Mouse (Mus musculus) stomach, embryonic 16.5 days (tissue): Measurements from ENCODE around the gene Ppp1cc. TPM values are rescaled to one million over a fixed set of nuclear protein-coding genes. Genes with fewer than 3 reads are reported as not detected.

Experiments used
- ATAC-seq: fragments of 200-750 bp; cut with Nextera tagmentation; 2 replicates; pipeline ENCODE4 v1.8.0; 2017; ENCODE audit warnings: moderate number of reproducible peaks, moderate TSS enrichment; ENCODE audit not compliant: insufficient read depth, low FRiP score
- H3K27ac ChIP-seq: fragments of 300-500 bp; sonication (generic); 2 replicates; pipeline ENCODE4 v1.5.1; 2014; ENCODE audit warnings: low read length
- H3K27me3 ChIP-seq: fragments of 300-500 bp; sonication (generic); 2 replicates; pipeline ENCODE4 v1.6.1; 2014; ENCODE audit warnings: low read length, control low read depth, mixed read lengths; ENCODE audit not compliant: control insufficient read depth, insufficient read depth
- H3K36me3 ChIP-seq: fragments of 300-500 bp; sonication (generic); 2 replicates; pipeline ENCODE4 v1.6.1; 2014; ENCODE audit warnings: low read length; ENCODE audit not compliant: control insufficient read depth, insufficient read depth
- H3K4me1 ChIP-seq: fragments of 300-500 bp; sonication (generic); 2 replicates; pipeline ENCODE4 v1.6.1; 2014; ENCODE audit warnings: low read length, control low read depth, mixed read lengths; ENCODE audit not compliant: control insufficient read depth, insufficient read depth
- H3K4me2 ChIP-seq: fragments of 300-500 bp; sonication (generic); 2 replicates; pipeline ENCODE4 v1.6.1; 2014; ENCODE audit warnings: low read depth, low read length, mixed read lengths
- H3K4me3 ChIP-seq: fragments of 300-500 bp; sonication (generic); replicated peaks from 2 replicates; pipeline ENCODE4 v1.5.1; 2014; ENCODE audit warnings: mild to moderate bottlenecking, low read length
- H3K9ac ChIP-seq: fragments of 300-500 bp; sonication (generic); 2 replicates; pipeline ENCODE4 v1.6.1; 2014; ENCODE audit warnings: low read length
- H3K9me3 ChIP-seq: fragments of 300-500 bp; sonication (generic); replicated peaks from 2 replicates; pipeline ENCODE4 v1.6.1; 2016; ENCODE audit warnings: low read length, control low read depth; ENCODE audit not compliant: control insufficient read depth
- WGBS: fragments of 180-500 bp; shearing (Covaris S2); extraction: QIAGEN DNeasy Blood & Tissue Kit; methylation state at CpG from one replicate; pipeline ENCODE4 v1.1.7; 2014; 5-methylcytosine and 5-hydroxymethylcytosine counted together
- polyA plus RNA-seq: library from polyadenylated mRNA; unstranded; fragments of >200 nt; fragmentation: Nextera tagmentation; extraction: Ambion mirVana; gene quantifications from 2 replicates; pipeline ENCODE4 v1.2.1, GENCODE M21; 2015

Gene Ppp1cc
- polyA plus RNA-seq, 1 experiment from 2014 or later = 171 TPM

- no peaks in the 10 kb centered on the region for H3K36me3 ChIP-seq
- WGBS = 72% methylated on average over 8 of the region's 8 CpGs
- no peaks in the 10 kb centered on the region for H3K27me3 ChIP-seq
- no peaks in the 10 kb centered on the region for H3K9me3 ChIP-seq
- H3K4me1 ChIP-seq = no peaks in the 10 kb centered on the region
- no peak overlapping the region for H3K9ac ChIP-seq
- H3K4me3 ChIP-seq = no peak overlapping the region
- H3K4me2 ChIP-seq = no peak overlapping the region
- no peak for ATAC-seq
- H3K27ac ChIP-seq = no peak overlapping the region
Measured at GRCm38 (mm10) chr5:122125211-122125760, 32.8 kb upstream of the Ppp1cc start.

GRCm38 (mm10) chr5:122129068-122129655 is 28.9 kb upstream of the Ppp1cc start:
- peaks cover 7% of the 10 kb centered on the region; the same call in 1 of the 2 replicates for H3K4me1 ChIP-seq
- 0 out of 2 replicates have a peak overlapping the region, but pooled peaks have one; percentile 27 for H3K4me2 ChIP-seq
- no peaks in the 10 kb centered on the region for H3K36me3 ChIP-seq
- no peaks in the 10 kb centered on the region for H3K27me3 ChIP-seq
- no peaks in the 10 kb centered on the region for H3K9me3 ChIP-seq
- H3K27ac ChIP-seq = no peak overlapping the region
- ATAC-seq = peak; percentile 33; the same call in 1 of the 2 replicates
- no peak overlapping the region for H3K4me3 ChIP-seq
- H3K9ac ChIP-seq = peak overlapping the region; percentile 46; the same call in 1 of the 2 replicates
- 28% methylated on average over 16 of the region's 16 CpGs for WGBS

GRCm38 (mm10) chr5:122130341-122130998 is 27.6 kb upstream of the Ppp1cc start:
- no peaks in the 10 kb centered on the region for H3K36me3 ChIP-seq
- no peak overlapping the region for H3K4me3 ChIP-seq
- H3K9me3 ChIP-seq = no peaks in the 10 kb centered on the region
- H3K27me3 ChIP-seq = no peaks in the 10 kb centered on the region
- H3K27ac ChIP-seq = no peak overlapping the region
- ATAC-seq = no peak
- no peak overlapping the region for H3K4me2 ChIP-seq
- H3K9ac ChIP-seq = no peak overlapping the region
- WGBS = 83% methylated on average over 11 of the region's 11 CpGs
- peaks cover 7% of the 10 kb centered on the region; the same call in 1 of the 2 replicates for H3K4me1 ChIP-seq

- peak overlapping the region; percentile 46 for H3K4me3 ChIP-seq
- H3K36me3 ChIP-seq = no peaks in the 10 kb centered on the region
- peak overlapping the region; percentile 83 for H3K4me2 ChIP-seq
- peak overlapping the region; percentile 48; the same call in 1 of the 2 replicates for H3K27ac ChIP-seq
- no peaks in the 10 kb centered on the region for H3K27me3 ChIP-seq
- peak overlapping the region; percentile 65 for H3K9ac ChIP-seq
- peak; percentile 56; the same call in 1 of the 2 replicates for ATAC-seq
- 9% methylated on average over 34 of the region's 34 CpGs for WGBS
- H3K4me1 ChIP-seq = peaks cover 7% of the 10 kb centered on the region; the same call in 1 of the 2 replicates
- no peaks in the 10 kb centered on the region for H3K9me3 ChIP-seq
Measured at GRCm38 (mm10) chr5:122131076-122132051, 26.7 kb upstream of the Ppp1cc start.

GRCm38 (mm10) chr5:122132167-122133049 is 25.7 kb upstream of the Ppp1cc start:
- Histone ChIP-seq H3K36me3 (no peaks in the 10 kb centered on the region), H3K27me3 (no peaks in the 10 kb centered on the region), H3K9me3 (no peaks in the 10 kb centered on the region), H3K4me3 (peak overlapping the region; percentile 46), H3K27ac (no peak overlapping the region), H3K4me2 (peak overlapping the region; percentile 83), H3K9ac (peak overlapping the region; percentile 65), H3K4me1 (peaks cover 7% of the 10 kb centered on the region; the same call in 1 of the 2 replicates)
- 19% methylated on average over 26 of the region's 26 CpGs for WGBS
- no peak for ATAC-seq

GRCm38 (mm10) chr5:122133050-122133389 is 25.1 kb upstream of the Ppp1cc start:
- ATAC-seq = no peak
- 83% methylated on average over 9 of the region's 9 CpGs for WGBS
- Histone ChIP-seq H3K4me2 (no peak overlapping the region), H3K27me3 (no peaks in the 10 kb centered on the region), H3K4me3 (no peak overlapping the region), H3K27ac (no peak overlapping the region), H3K4me1 (peaks cover 7% of the 10 kb centered on the region; the same call in 1 of the 2 replicates), H3K9me3 (no peaks in the 10 kb centered on the region), H3K36me3 (no peaks in the 10 kb centered on the region), H3K9ac (no peak overlapping the region)

GRCm38 (mm10) chr5:122134395-122135289 is 23.4 kb upstream of the Ppp1cc start:
- no peak overlapping the region for H3K27ac ChIP-seq
- no peak for ATAC-seq
- H3K9me3 ChIP-seq = no peaks in the 10 kb centered on the region
- 89% methylated on average over 14 of the region's 14 CpGs for WGBS
- H3K4me3 ChIP-seq = no peak overlapping the region
- H3K27me3 ChIP-seq = no peaks in the 10 kb centered on the region
- no peak overlapping the region for H3K4me2 ChIP-seq
- H3K4me1 ChIP-seq = peaks cover 7% of the 10 kb centered on the region; the same call in 1 of the 2 replicates
- H3K36me3 ChIP-seq = no peaks in the 10 kb centered on the region
- no peak overlapping the region for H3K9ac ChIP-seq
